Mouse (Mus musculus): ENCODE results near the gene Arnt2.

DNA sequence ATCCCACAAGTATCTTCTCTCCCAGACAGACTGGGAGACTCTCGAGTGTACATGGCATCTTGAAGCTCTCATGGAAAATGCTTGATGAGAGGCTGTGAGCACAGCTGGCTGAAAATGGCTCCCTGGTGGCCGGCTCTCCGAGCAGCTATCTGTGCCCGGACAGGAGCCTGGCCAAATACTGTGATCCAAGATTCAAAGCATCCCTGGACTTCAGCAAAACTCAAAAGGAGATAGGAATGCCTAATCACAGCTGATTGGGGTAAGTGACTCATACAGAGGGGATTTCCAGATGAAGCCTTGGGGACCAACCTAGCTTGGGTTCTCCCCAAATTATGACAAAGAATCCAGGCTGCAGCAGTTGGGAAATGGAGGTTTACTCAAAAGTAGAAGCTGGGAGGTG, 72.2 kb downstream of the Arnt2 start:
- TF ChIP-seq CTCF (IDR thresholded peaks at IDR 0.05; ENCODE audit: insufficient read depth, low read depth, low read length), result no peak
- no peak for TF ChIP-seq POLR2A (IDR thresholded peaks at IDR 0.05; ENCODE audit: insufficient read depth, low read depth, low read length)

Measured in olfactory bulb, adult 2 months (tissue).